Mouse (Mus musculus): ENCODE measurements at regions not wholly inside any gene's neighbourhood (a gene's known extent, or its start where the extent isn't known, plus 50 kb on each side); places are given as distances from the start of the nearest gene placed in this dataset.

GRCm38 (mm10) chr1:62901871-62902270, 198.8 kb downstream of the Nrp2 start:
- TF ChIP-seq POLR2A (IDR thresholded peaks at IDR 0.05; ENCODE audit: low read depth, low read length) (no peak), CTCF (conservative IDR thresholded peaks at IDR 0.05; ENCODE audit: insufficient read depth, insufficient read length, low read depth, low read length) (no peak)

Measured in kidney, adult 2 months (tissue).